23 mouse cellular contexts compared by ENCODE assay signal in genomic region chr5:9829750-9830149, GRCm38 (mm10).
A peak's percentile ranks its signal among the peaks of the same experiment; 100 is the strongest.
DNase-seq lines count a peak whose midpoint lies in the region; ATAC-seq lines count a peak whose summit lies in the region.
"Had no signal": no experiment of that assay in that cellular context is flagged by ENCODE, and none has a peak within 500 bp of the region (broad histone marks: within the 10 kb centered on the region; RNA-seq: fewer than 3 reads in every experiment).

No protein-coding gene starts in this region.

- H3K4me1 ChIP-seq in forebrain, embryonic 14.5 days (ENCODE audit: control insufficient read depth, insufficient read depth, low read length) = no peaks in the 10 kb centered on the region

- no peak overlapping the region for H3K27ac ChIP-seq in forebrain, embryonic 14.5 days (ENCODE audit: low read depth, low read length)

- ATAC-seq in frontal cortex, adult (ENCODE audit: low TSS enrichment) = peak; percentile 70
- no peak for ATAC-seq in forebrain, embryonic 14.5 days
- ATAC-seq: activated CD4-positive, CD25-positive, alpha-beta regulatory T cell, adult 4 months; CD4-positive, CD25-positive, alpha-beta regulatory T cell, adult 4 months; Patski had no signal

- H3K4me2 ChIP-seq in forebrain, embryonic 14.5 days (ENCODE audit: low read length) = no peak overlapping the region

- H3K9ac ChIP-seq in forebrain, embryonic 14.5 days (ENCODE audit: low read length) = no peak overlapping the region

- no peaks in the 10 kb centered on the region for H3K9me3 ChIP-seq in forebrain, embryonic 14.5 days (replicated peaks; ENCODE audit: control insufficient read depth, low read length)
- H3K9me3 ChIP-seq: G1E had no signal

- no peak for DNase-seq in frontal cortex, postnatal 25 days (ENCODE audit: low spot score in 2 of 2)
- peak; percentile 1 for DNase-seq in right cerebral cortex, adult 18-20 months
- DNase-seq in right cerebral cortex, postnatal 14 days = no peak
- DNase-seq in brain, adult 2 months (ENCODE audit: low read depth, low spot score) = peak; percentile 56
- peak; percentile 8 for DNase-seq in telencephalon, adult 2 months (ENCODE audit: low read depth, low spot score)
- DNase-seq in forebrain, embryonic 14.5 days (ENCODE audit: low spot score) = no peak
- DNase-seq in lung, postnatal 36 days = no peak
- DNase-seq: adrenal gland, adult 2 months; adrenal gland, adult 8-10 months; adrenal gland, postnatal 10 days; adrenal gland, postnatal 14 days; adrenal gland, postnatal 25 days; adrenal gland, postnatal 36 days; B cell, adult 2 months; cerebellum, adult 11 months; cerebellum, adult 11-12 months; cerebellum, adult 18-20 months had no signal

- WGBS in forebrain, embryonic 14.5 days = 88% methylated on average over 1 of the region's 1 CpGs

- no peaks in the 10 kb centered on the region for H3K27me3 ChIP-seq in forebrain, embryonic 14.5 days (replicated peaks; ENCODE audit: control insufficient read depth, insufficient read depth, low read length)
- H3K27me3 ChIP-seq: CH12.LX, Patski had no signal

- no peak overlapping the region for H3K4me3 ChIP-seq in forebrain, embryonic 14.5 days (ENCODE audit: low read depth, low read length)

- H3K36me3 ChIP-seq in forebrain, embryonic 14.5 days (ENCODE audit: control insufficient read depth, insufficient read depth, low read length) = no peaks in the 10 kb centered on the region
- H3K36me3 ChIP-seq: G1E had no signal

Comparison
In these comparisons a context has a peak if more than half of its experiments do, and no peak if none do; other contexts are left out.
1. DNase-seq: peak in right cerebral cortex, adult 18-20 months (single experiment), brain, adult 2 months (single experiment) and telencephalon, adult 2 months (single experiment); none in frontal cortex, postnatal 25 days (0 of 2), right cerebral cortex, postnatal 14 days (single experiment), forebrain, embryonic 14.5 days (single experiment) and lung, postnatal 36 days (single experiment).